Mouse (Mus musculus) ES-E14 (cell line): ENCODE measurements around the gene Gm28048.

Experiments
- CHD2 ChIP-seq: IDR thresholded peaks from 2 replicates; pipeline ENCODE4 v1.6.1; 2014; ENCODE audit warnings: mild to moderate bottlenecking, low read depth, low read length, inconsistent platforms
- HCFC1 ChIP-seq: IDR thresholded peaks from 2 replicates; pipeline ENCODE4 v1.6.1; 2012; ENCODE audit warnings: low read length, inconsistent platforms, borderline replicate concordance; ENCODE audit not compliant: insufficient read depth
- MAFK ChIP-seq: IDR thresholded peaks from 2 replicates; pipeline ENCODE4 v1.6.1; 2014; ENCODE audit warnings: mild to moderate bottlenecking, low read depth, low read length, inconsistent platforms; ENCODE audit not compliant: insufficient read depth
- ZC3H11A ChIP-seq: IDR thresholded peaks from 2 replicates; pipeline ENCODE4 v1.6.1; 2012; ENCODE audit warnings: low read depth, mild to moderate bottlenecking, inconsistent platforms, low read length, borderline replicate concordance
- ZNF384 ChIP-seq: IDR thresholded peaks from 2 replicates; pipeline ENCODE4 v1.6.1; 2012; ENCODE audit warnings: low read depth, low read length, inconsistent platforms

DNA sequence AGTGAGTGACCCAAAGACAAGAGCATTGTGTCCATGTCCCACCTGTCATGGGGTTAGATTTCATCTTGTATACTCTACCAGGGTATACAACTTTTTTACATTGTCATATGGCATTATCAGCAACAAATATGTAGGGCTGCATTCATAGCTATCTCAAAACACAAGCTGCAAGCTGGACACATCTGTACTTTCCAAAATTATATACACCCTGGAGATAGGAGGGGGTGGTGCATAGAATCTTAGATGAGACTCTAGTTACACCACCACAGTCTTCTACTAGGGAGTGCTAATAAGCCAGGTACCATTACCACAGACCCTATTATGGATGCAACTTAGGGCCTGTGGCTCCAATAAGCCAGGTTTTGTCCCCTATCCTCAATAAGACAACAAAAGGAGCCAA lies 173.8 kb downstream of the Gm28048 start:
- TF ChIP-seq HCFC1 = no peak
- no peak for TF ChIP-seq MAFK
- TF ChIP-seq CHD2 = no peak
- no peak for TF ChIP-seq ZC3H11A
- no peak for TF ChIP-seq ZNF384
